ENCODE assay signal across 7 mouse cellular contexts in genomic region chr11:69411538-69412203, GRCm38 (mm10). TPM values are rescaled to one million over a fixed set of nuclear protein-coding genes. Genes with fewer than 3 reads are reported as not detected.
DNase-seq lines count a peak whose midpoint lies in the region; ATAC-seq and TF ChIP-seq lines count a peak whose summit lies in the region.

No protein-coding gene starts in this region.

- no peaks in the 10 kb centered on the region for H3K9me3 ChIP-seq in embryonic facial prominence, embryonic 15.5 days (replicated peaks)
- no peaks in the 10 kb centered on the region for H3K9me3 ChIP-seq in heart, postnatal 0 days (replicated peaks; ENCODE audit: control insufficient read depth, low read length)

- no peaks in the 10 kb centered on the region for H3K27me3 ChIP-seq in embryonic facial prominence, embryonic 15.5 days
- no peaks in the 10 kb centered on the region for H3K27me3 ChIP-seq in heart, postnatal 0 days (ENCODE audit: control insufficient read depth, insufficient read depth, low read length)

- peak overlapping the region; percentile 84 for H3K9ac ChIP-seq in embryonic facial prominence, embryonic 15.5 days
- H3K9ac ChIP-seq in heart, postnatal 0 days (replicated peaks; ENCODE audit: low read depth, low read length) = peak overlapping the region; percentile 88

- peak overlapping the region; percentile 75 for H3K4me3 ChIP-seq in embryonic facial prominence, embryonic 15.5 days (replicated peaks)
- peak overlapping the region; percentile 89 for H3K4me3 ChIP-seq in heart, postnatal 0 days (ENCODE audit: low read depth, low read length)

- H3K4me1 ChIP-seq in embryonic facial prominence, embryonic 15.5 days = peaks cover 71% of the 10 kb centered on the region
- H3K4me1 ChIP-seq in heart, postnatal 0 days (ENCODE audit: control insufficient read depth, insufficient read depth) = peaks cover 39% of the 10 kb centered on the region

- H3K4me2 ChIP-seq in embryonic facial prominence, embryonic 15.5 days (replicated peaks) = peak overlapping the region; percentile 94
- H3K4me2 ChIP-seq in heart, postnatal 0 days (ENCODE audit: low read depth, low read length) = peak overlapping the region; percentile 96

- peaks cover 20% of the 10 kb centered on the region for H3K36me3 ChIP-seq in embryonic facial prominence, embryonic 15.5 days
- peaks cover 24% of the 10 kb centered on the region for H3K36me3 ChIP-seq in heart, postnatal 0 days (replicated peaks; ENCODE audit: control insufficient read depth, insufficient read depth, low read length)

- no peak for TF ChIP-seq CTCF in heart, postnatal 0 days (IDR thresholded peaks at IDR 0.05; ENCODE audit: low read depth)

- H3K27ac ChIP-seq in embryonic facial prominence, embryonic 15.5 days (replicated peaks) = peak overlapping the region; percentile 98
- H3K27ac ChIP-seq in heart, postnatal 0 days (ENCODE audit: low read depth) = peak overlapping the region; percentile 98

- WGBS in embryonic facial prominence, embryonic 15.5 days = under 1% methylated on average over 39 of the region's 39 CpGs
- WGBS in heart, postnatal 0 days = under 1% methylated on average over 37 of the region's 39 CpGs

- TF ChIP-seq EP300 in heart, postnatal 0 days (IDR thresholded peaks at IDR 0.05; ENCODE audit: low read depth) = 0 out of 2 replicates have a peak, but pooled peaks have one; percentile 2

- peak; percentile 2 for ATAC-seq in CD4-positive, CD25-positive, alpha-beta regulatory T cell, adult 4 months
- no peak for ATAC-seq in embryonic facial prominence, embryonic 15.5 days (ENCODE audit: insufficient number of reproducible peaks, low FRiP score, low TSS enrichment, low read depth)
- ATAC-seq in heart, postnatal 0 days (ENCODE audit: insufficient read depth, low read depth) = peak; percentile 24

- peak; percentile 68 for DNase-seq in ZHBTc4 (ENCODE audit: low read depth, low spot score)
- peak; percentile 86 for DNase-seq in heart, postnatal 0 days (ENCODE audit: low spot score)
- DNase-seq in kidney, postnatal 36 days = peak; percentile 64 to 84
- peak; percentile 81 to 87 for DNase-seq in lung, postnatal 4 days
- DNase-seq in right cerebral cortex, postnatal 4 days = peak; percentile 71

RNA-seq across cellular contexts. Expression of gene Kdm6b, which starts 1.8 kb away (rescaled TPM):
- 10 to 100 TPM; 30.7 to 32.6 TPM for polyA plus RNA-seq in CD4-positive, CD25-positive, alpha-beta regulatory T cell, adult 4 months (2017; shearing (Covaris generic))
- 35.5 and 37.2 TPM in 2 replicates for polyA plus RNA-seq in embryonic facial prominence, embryonic 15.5 days (2015; fragmentation: Nextera tagmentation; extraction: Ambion mirVana)
- 7.8 and 10.0 TPM in 2 replicates for total RNA-seq in heart, postnatal 0 days (2014; rRNA removed; ENCODE audit: low replicate concordance)
- polyA plus RNA-seq in heart, postnatal 0 days (2015; fragmentation: Nextera tagmentation; extraction: Ambion mirVana) = 23.0 and 23.6 TPM in 2 replicates

RNA-seq across cellular contexts. Expression of gene Tmem88, which starts 13.6 kb away (rescaled TPM):
- 1 to 10 TPM; 1.1 to 1.2 TPM for polyA plus RNA-seq in CD4-positive, CD25-positive, alpha-beta regulatory T cell, adult 4 months (2017; shearing (Covaris generic))
- polyA plus RNA-seq in embryonic facial prominence, embryonic 15.5 days (2015; fragmentation: Nextera tagmentation; extraction: Ambion mirVana) = 19.5 and 20.0 TPM in 2 replicates
- total RNA-seq in heart, postnatal 0 days (2014; rRNA removed; ENCODE audit: low replicate concordance) = 32.4 and 33.0 TPM in 2 replicates
- 59.7 and 62.5 TPM in 2 replicates for polyA plus RNA-seq in heart, postnatal 0 days (2015; fragmentation: Nextera tagmentation; extraction: Ambion mirVana)

RNA-seq across cellular contexts. Expression of gene Cyb5d1, which starts 16.2 kb away (rescaled TPM):
- 10 to 100 TPM; 17.0 to 28.2 TPM for polyA plus RNA-seq in CD4-positive, CD25-positive, alpha-beta regulatory T cell, adult 4 months (2017; shearing (Covaris generic))
- 32.6 and 40.9 TPM in 2 replicates for polyA plus RNA-seq in embryonic facial prominence, embryonic 15.5 days (2015; fragmentation: Nextera tagmentation; extraction: Ambion mirVana)
- total RNA-seq in heart, postnatal 0 days (2014; rRNA removed; ENCODE audit: low replicate concordance) = 14.2 and 17.6 TPM in 2 replicates
- polyA plus RNA-seq in heart, postnatal 0 days (2015; fragmentation: Nextera tagmentation; extraction: Ambion mirVana) = 16.7 and 18.6 TPM in 2 replicates

RNA-seq across cellular contexts. Expression of gene Naa38, which starts 16.4 kb away (rescaled TPM):
- 100 to 1,000 TPM in 1 of 2 experiments, 10 to 100 TPM in 1; 87.8 to 116 TPM for polyA plus RNA-seq in CD4-positive, CD25-positive, alpha-beta regulatory T cell, adult 4 months (2017; shearing (Covaris generic))
- polyA plus RNA-seq in embryonic facial prominence, embryonic 15.5 days (2015; fragmentation: Nextera tagmentation; extraction: Ambion mirVana) = 150 and 158 TPM in 2 replicates
- total RNA-seq in heart, postnatal 0 days (2014; rRNA removed; ENCODE audit: low replicate concordance) = 64.9 and 93.4 TPM in 2 replicates
- polyA plus RNA-seq in heart, postnatal 0 days (2015; fragmentation: Nextera tagmentation; extraction: Ambion mirVana) = 171 and 175 TPM in 2 replicates

RNA-seq across cellular contexts. Expression of gene Chd3, which starts 42.5 kb away (rescaled TPM):
- polyA plus RNA-seq in CD4-positive, CD25-positive, alpha-beta regulatory T cell, adult 4 months (2017; shearing (Covaris generic)) = 10 to 100 TPM; 71.8 to 80.8 TPM
- 88.3 and 91.8 TPM in 2 replicates for polyA plus RNA-seq in embryonic facial prominence, embryonic 15.5 days (2015; fragmentation: Nextera tagmentation; extraction: Ambion mirVana)
- 23.6 and 23.8 TPM in 2 replicates for total RNA-seq in heart, postnatal 0 days (2014; rRNA removed; ENCODE audit: low replicate concordance)
- polyA plus RNA-seq in heart, postnatal 0 days (2015; fragmentation: Nextera tagmentation; extraction: Ambion mirVana) = 10.3 and 12.4 TPM in 2 replicates
